In the genomic region with DNA sequence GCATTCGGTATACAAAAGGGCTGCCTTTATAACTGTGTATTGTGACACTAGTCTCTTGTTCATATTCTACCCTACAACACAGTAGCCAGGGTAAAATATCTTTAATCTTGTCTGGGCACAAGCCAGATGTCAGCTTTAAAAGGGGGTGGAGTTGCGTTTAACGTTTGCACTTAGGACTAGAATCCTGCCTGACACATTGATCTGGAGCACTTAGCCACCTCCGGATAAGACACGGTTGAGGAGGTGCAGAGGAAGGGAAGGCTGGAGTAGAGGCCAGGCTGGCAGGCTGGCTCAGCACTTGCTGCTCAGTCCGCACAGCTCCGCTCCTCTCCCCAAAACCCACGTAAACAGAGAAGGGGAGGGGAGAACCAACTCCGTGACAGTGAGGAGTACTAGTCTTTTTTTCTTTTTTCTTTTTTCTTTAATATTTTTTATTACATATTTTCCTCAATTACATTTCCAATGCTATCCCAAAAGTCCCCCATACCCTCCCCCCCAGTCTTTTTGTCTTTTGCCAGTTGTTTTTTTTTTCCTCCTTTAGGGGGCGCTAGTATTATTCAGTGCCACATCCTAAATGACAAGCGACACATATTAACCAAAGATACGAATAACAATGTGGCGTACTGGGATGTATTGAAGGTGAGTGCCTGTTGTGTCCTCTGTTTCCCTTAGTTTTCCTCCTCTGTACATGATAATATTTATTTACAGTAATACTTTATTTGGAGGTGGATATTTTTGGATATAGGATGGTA, we compare ENCODE assay signal across 16 mouse cellular contexts. TPM values are rescaled to one million over a fixed set of nuclear protein-coding genes. Genes with fewer than 3 reads are reported as not detected.
DNase-seq lines count a peak whose midpoint lies in the region; ATAC-seq and TF ChIP-seq lines count a peak whose summit lies in the region.
"Had no signal": no experiment of that assay in that cellular context is flagged by ENCODE, and none has a peak within 500 bp of the region (broad histone marks: within the 10 kb centered on the region; RNA-seq: fewer than 3 reads in every experiment).

No protein-coding gene starts in this region.

- no peaks in the 10 kb centered on the region for H3K4me1 ChIP-seq in heart, postnatal 0 days (ENCODE audit: control insufficient read depth, insufficient read depth)
- no peaks in the 10 kb centered on the region for H3K4me1 ChIP-seq in lung, postnatal 0 days (ENCODE audit: insufficient read depth, low read depth, low read length)
- H3K4me1 ChIP-seq: liver, embryonic 15.5 days; megakaryocyte, embryonic 14.5 days had no signal

- no peak overlapping the region for H3K4me3 ChIP-seq in heart, postnatal 0 days (ENCODE audit: low read depth, low read length)
- H3K4me3 ChIP-seq in lung, postnatal 0 days (ENCODE audit: low read depth, low read length): no peak overlapping the region
- H3K4me3 ChIP-seq: erythroblast, embryonic 14.5 days; liver, embryonic 15.5 days; megakaryocyte, embryonic 14.5 days had no signal

- no peak for ATAC-seq in heart, postnatal 0 days (ENCODE audit: insufficient read depth, low read depth)
- no peak for ATAC-seq in lung, postnatal 0 days
- ATAC-seq: inflammation-experienced regulatory T-cells, adult 6 months had no signal

- DNase-seq in heart, postnatal 0 days (ENCODE audit: low spot score): no peak
- DNase-seq in heart, adult 18-20 months: no peak
- peak; percentile 30 for DNase-seq in lung, postnatal 0 days (ENCODE audit: low spot score)
- no peak for DNase-seq in lung, postnatal 4 days
- peak; percentile 24 for DNase-seq in adipocyte (ENCODE audit: low spot score)
- DNase-seq in spleen, adult 12 weeks (ENCODE audit: low spot score): no peak
- no peak for DNase-seq in right cerebral cortex, postnatal 4 days
- DNase-seq: cerebellum, postnatal 36 days; kidney, postnatal 25 days; right cerebral cortex, adult 18-20 months had no signal

- H3K9ac ChIP-seq in heart, postnatal 0 days (replicated peaks; ENCODE audit: low read depth, low read length): no peak overlapping the region
- H3K9ac ChIP-seq in lung, postnatal 0 days (replicated peaks; ENCODE audit: low read depth): no peak overlapping the region
- H3K9ac ChIP-seq: liver, embryonic 15.5 days had no signal

- no peaks in the 10 kb centered on the region for H3K27me3 ChIP-seq in heart, postnatal 0 days (ENCODE audit: control insufficient read depth, insufficient read depth, low read length)
- H3K27me3 ChIP-seq in lung, postnatal 0 days (replicated peaks; ENCODE audit: insufficient read depth, low read length): no peaks in the 10 kb centered on the region
- H3K27me3 ChIP-seq: liver, embryonic 15.5 days; megakaryocyte, embryonic 14.5 days had no signal

- H3K27ac ChIP-seq in heart, postnatal 0 days (ENCODE audit: low read depth): no peak overlapping the region
- no peak overlapping the region for H3K27ac ChIP-seq in lung, postnatal 0 days (ENCODE audit: low read length)
- H3K27ac ChIP-seq: liver, embryonic 15.5 days had no signal

- TF ChIP-seq EP300 in heart, postnatal 0 days (IDR thresholded peaks at IDR 0.05; ENCODE audit: low read depth): no peak
- no peak for TF ChIP-seq EP300 in lung, postnatal 0 days (IDR thresholded peaks at IDR 0.05)

- peak; percentile 34 for TF ChIP-seq CTCF in heart, postnatal 0 days (IDR thresholded peaks at IDR 0.05; ENCODE audit: low read depth)
- TF ChIP-seq CTCF in lung, postnatal 0 days (IDR thresholded peaks at IDR 0.05): peak; percentile 58

- WGBS in heart, postnatal 0 days: 72% methylated on average over 13 of the region's 13 CpGs
- WGBS in lung, postnatal 0 days: 71% methylated on average over 13 of the region's 13 CpGs

- peaks cover 94% of the 10 kb centered on the region for H3K36me3 ChIP-seq in heart, postnatal 0 days (replicated peaks; ENCODE audit: control insufficient read depth, insufficient read depth, low read length)
- H3K36me3 ChIP-seq in lung, postnatal 0 days (ENCODE audit: insufficient read depth, low read length): peaks cover 66% of the 10 kb centered on the region

- H3K4me2 ChIP-seq in heart, postnatal 0 days (ENCODE audit: low read depth, low read length): no peak overlapping the region
- H3K4me2 ChIP-seq in lung, postnatal 0 days (replicated peaks; ENCODE audit: low read depth, low read length): no peak overlapping the region
- H3K4me2 ChIP-seq: heart, embryonic 11.5 days; liver, embryonic 15.5 days had no signal

- H3K9me3 ChIP-seq in heart, postnatal 0 days (replicated peaks; ENCODE audit: control insufficient read depth, low read length): no peaks in the 10 kb centered on the region
- no peaks in the 10 kb centered on the region for H3K9me3 ChIP-seq in lung, postnatal 0 days (ENCODE audit: low read length)
- H3K9me3 ChIP-seq: G1E; liver, embryonic 15.5 days; megakaryocyte, embryonic 14.5 days had no signal

RNA-seq across cellular contexts. Expression of a gene that starts 18.6 kb away (rescaled TPM):
- total RNA-seq in heart, postnatal 0 days (2014; rRNA removed; ENCODE audit: low replicate concordance): 19.0 and 25.3 TPM in 2 replicates
- 19.4 and 19.9 TPM in 2 replicates for polyA plus RNA-seq in heart, postnatal 0 days (2015; fragmentation: Nextera tagmentation; extraction: Ambion mirVana)
- 10 to 100 TPM; 20.8 to 30.4 TPM for total RNA-seq in heart, adult 18-20 months (2021)
- polyA plus RNA-seq in lung, postnatal 0 days (2015; fragmentation: Nextera tagmentation; extraction: Ambion mirVana): 27.8 and 30.3 TPM in 2 replicates

RNA-seq across cellular contexts. Expression of a gene that starts 24.1 kb away (rescaled TPM):
- 10.0 and 63.5 TPM in 2 replicates for total RNA-seq in heart, postnatal 0 days (2014; rRNA removed; ENCODE audit: low replicate concordance)
- polyA plus RNA-seq in heart, postnatal 0 days (2015; fragmentation: Nextera tagmentation; extraction: Ambion mirVana): 14.1 and 16.8 TPM in 2 replicates
- total RNA-seq in heart, adult 18-20 months (2021): 10 to 100 TPM; 31.8 to 35.8 TPM
- polyA plus RNA-seq in lung, postnatal 0 days (2015; fragmentation: Nextera tagmentation; extraction: Ambion mirVana): 16.5 and 16.7 TPM in 2 replicates

RNA-seq across cellular contexts. Expression of a gene that starts 24.1 kb away (rescaled TPM):
- 0.27 TPM in 1 of 2 replicates, not detected in the other for total RNA-seq in heart, postnatal 0 days (2014; rRNA removed; ENCODE audit: low replicate concordance)
- polyA plus RNA-seq in heart, postnatal 0 days (2015; fragmentation: Nextera tagmentation; extraction: Ambion mirVana): 0.05 and 0.07 TPM in 2 replicates
- under 1 TPM in 1 of 2 experiments, not detected in 1; 0.21 TPM for total RNA-seq in heart, adult 18-20 months (2021)
- polyA plus RNA-seq in lung, postnatal 0 days (2015; fragmentation: Nextera tagmentation; extraction: Ambion mirVana): 1.8 and 2.3 TPM in 2 replicates
- polyA plus RNA-seq: erythroblast, embryonic 14.5 days; inflammation-experienced regulatory T-cells, adult 6 months had no signal

Comparison
In these comparisons a context has a peak if more than half of its experiments do, and no peak if none do; other contexts are left out.
1. DNase-seq: peak in lung, postnatal 0 days (single experiment) and adipocyte (single experiment); none in heart, postnatal 0 days (single experiment), heart, adult 18-20 months (0 of 2), lung, postnatal 4 days (0 of 2), spleen, adult 12 weeks (single experiment) and right cerebral cortex, postnatal 4 days (single experiment).